Mouse (Mus musculus) limb, embryonic 12.5 days (tissue): ENCODE data around the gene Zmat1. TPM values are rescaled to one million over a fixed set of nuclear protein-coding genes. Genes with fewer than 3 reads are reported as not detected.
A peak's percentile ranks its signal among the peaks of the same experiment; 100 is the strongest.
"Not testable (repeated sequence)": the region's sequence is repeated elsewhere in the genome, so short reads cannot be mapped to it uniquely, and the experiment has no call there.

Experiments
- ATAC-seq: fragments of 200-750 bp; cut with Nextera tagmentation; 2 replicates; pipeline ENCODE4 v1.8.0; 2017; ENCODE audit warnings: low read depth, moderate TSS enrichment; ENCODE audit not compliant: insufficient number of reproducible peaks, insufficient read depth, low FRiP score, low TSS enrichment
- H3K27ac ChIP-seq: fragments of 300-500 bp; sonication (generic); 2 replicates; pipeline ENCODE4 v1.5.1; 2016; ENCODE audit warnings: mild to moderate bottlenecking, moderate library complexity
- H3K27me3 ChIP-seq: fragments of 300-500 bp; sonication (generic); 2 replicates; pipeline ENCODE4 v1.6.1; 2016; ENCODE audit warnings: mild to moderate bottlenecking, moderate library complexity
- H3K36me3 ChIP-seq: fragments of 300-500 bp; sonication (generic); 2 replicates; pipeline ENCODE4 v1.6.1; 2016; ENCODE audit warnings: mild to moderate bottlenecking, moderate library complexity
- H3K4me1 ChIP-seq: fragments of 300-500 bp; sonication (generic); replicated peaks from 2 replicates; pipeline ENCODE4 v1.6.1; 2016
- H3K4me2 ChIP-seq: fragments of 300-500 bp; sonication (generic); 2 replicates; pipeline ENCODE4 v1.6.1; 2016; ENCODE audit warnings: mild to moderate bottlenecking, moderate library complexity
- H3K4me3 ChIP-seq: fragments of 300-500 bp; sonication (generic); replicated peaks from 2 replicates; pipeline ENCODE4 v1.5.1; 2016; ENCODE audit warnings: mild to moderate bottlenecking
- H3K9ac ChIP-seq: fragments of 300-500 bp; sonication (generic); replicated peaks from 2 replicates; pipeline ENCODE4 v1.6.1; 2016; ENCODE audit warnings: mild to moderate bottlenecking, moderate library complexity
- H3K9me3 ChIP-seq: fragments of 300-500 bp; sonication (generic); 2 replicates; pipeline ENCODE4 v1.6.1; 2016; ENCODE audit warnings: mild to moderate bottlenecking, moderate library complexity
- WGBS: fragments of 180-500 bp; shearing (Covaris S2); methylation state at CpG from one replicate; pipeline ENCODE4 v1.1.7; 2016; 5-methylcytosine and 5-hydroxymethylcytosine counted together
- polyA plus RNA-seq: library from polyadenylated mRNA; unstranded; fragments of >200 nt; fragmentation: Nextera tagmentation; extraction: Ambion mirVana; gene quantifications from 2 replicates; pipeline ENCODE4 v1.2.1, GENCODE M21; 2016

Gene Zmat1
- 5.7 and 6.6 TPM in 2 replicates for polyA plus RNA-seq

- peak; percentile 99 for ATAC-seq
- Histone ChIP-seq H3K4me2 (peak within 1 kb of the TSS; percentile 50), H3K9ac (peak within 1 kb of the TSS; percentile 78), H3K27me3 (peaks cover 29% of the 10 kb centered on the region), H3K36me3 (no peaks in the 10 kb centered on the region), H3K4me1 (no peaks in the 10 kb centered on the region), H3K9me3 (no peaks in the 10 kb centered on the region), H3K4me3 (peak within 1 kb of the TSS; percentile 58), H3K27ac (peak within 1 kb of the TSS; percentile 93)
- WGBS = 26% methylated on average over 54 of the region's 65 CpGs
Observed at GRCm38 (mm10) chrX:135008720-135009470, at the start of gene Zmat1. Gene Zmat1 (minus strand): TSS chrX:135009209.

- H3K9me3 ChIP-seq, H3K4me1 ChIP-seq, H3K27ac ChIP-seq, H3K36me3 ChIP-seq, H3K4me2 ChIP-seq, ATAC-seq, H3K4me3 ChIP-seq, H3K9ac ChIP-seq: not testable (repeated sequence)
- H3K27me3 ChIP-seq = peaks cover 43% of the 10 kb centered on the region
- WGBS = 66% methylated on average over 1 of the region's 1 CpGs
Observed at GRCm38 (mm10) chrX:135053939-135054338, 44.9 kb upstream of the Zmat1 start.

GRCm38 (mm10) chrX:135035962-135036375, 27.0 kb upstream of the Zmat1 start:
- H3K36me3 ChIP-seq = no peaks in the 10 kb centered on the region

GRCm38 (mm10) chrX:135025135-135025534, 16.1 kb upstream of the Zmat1 start:
- Histone ChIP-seq H3K9ac (no peak overlapping the region), H3K4me1 (no peaks in the 10 kb centered on the region), H3K4me2 (no peak overlapping the region), H3K36me3 (no peaks in the 10 kb centered on the region), H3K27me3 (peaks cover 26% of the 10 kb centered on the region), H3K27ac (no peak overlapping the region), H3K9me3 (no peaks in the 10 kb centered on the region), H3K4me3 (no peak overlapping the region)
- 78% methylated on average over 9 of the region's 9 CpGs for WGBS
- no peak for ATAC-seq

More at GRCm38 (mm10) chrX:135035962-135036375, 27.0 kb upstream of the Zmat1 start:
- Histone ChIP-seq H3K4me3 (peak overlapping the region; percentile 34), H3K9ac (no peak overlapping the region), H3K27ac (no peak overlapping the region), H3K9me3 (no peaks in the 10 kb centered on the region), H3K27me3 (peaks cover 51% of the 10 kb centered on the region), H3K4me2 (peak overlapping the region; percentile 59), H3K4me1 (no peaks in the 10 kb centered on the region)
- 15% methylated on average over 24 of the region's 24 CpGs for WGBS
- no peak for ATAC-seq

- H3K9me3 ChIP-seq = no peaks in the 10 kb centered on the region
- 25% methylated on average over 3 of the region's 3 CpGs for WGBS
- H3K4me1 ChIP-seq = no peaks in the 10 kb centered on the region
- no peak overlapping the region for H3K9ac ChIP-seq
- H3K4me3 ChIP-seq = no peak overlapping the region
- H3K36me3 ChIP-seq = no peaks in the 10 kb centered on the region
- no peak for ATAC-seq
- H3K27me3 ChIP-seq = peaks cover 27% of the 10 kb centered on the region
- H3K27ac ChIP-seq = no peak overlapping the region
- H3K4me2 ChIP-seq = no peak overlapping the region
Observed at GRCm38 (mm10) chrX:135011381-135011780, 2.4 kb upstream of the Zmat1 start.

- no peaks in the 10 kb centered on the region for H3K4me1 ChIP-seq
- H3K9ac ChIP-seq = no peak overlapping the region
- H3K27ac ChIP-seq = 0 out of 2 replicates have a peak overlapping the region, but pooled peaks have one; percentile 50
- peak overlapping the region; percentile 58 for H3K4me3 ChIP-seq
- peaks cover 29% of the 10 kb centered on the region for H3K27me3 ChIP-seq
- peak overlapping the region; percentile 46 for H3K4me2 ChIP-seq
- 34% methylated on average over 6 of the region's 6 CpGs for WGBS
- no peaks in the 10 kb centered on the region for H3K9me3 ChIP-seq
- ATAC-seq = no peak
- H3K36me3 ChIP-seq = no peaks in the 10 kb centered on the region
Observed at GRCm38 (mm10) chrX:135009471-135009815, 434 bp upstream of the Zmat1 start.

GRCm38 (mm10) chrX:135008021-135008420, 988 bp downstream of the Zmat1 start:
- Histone ChIP-seq H3K4me3 (peak overlapping the region; percentile 58), H3K9me3 (no peaks in the 10 kb centered on the region), H3K9ac (no peak overlapping the region), H3K36me3 (no peaks in the 10 kb centered on the region), H3K4me2 (peak overlapping the region; percentile 50), H3K4me1 (no peaks in the 10 kb centered on the region), H3K27me3 (peaks cover 29% of the 10 kb centered on the region), H3K27ac (no peak overlapping the region)
- 26% methylated on average over 5 of the region's 5 CpGs for WGBS
- ATAC-seq = no peak

GRCm38 (mm10) chrX:134964546-134964945, 44.5 kb downstream of the Zmat1 start, which contains the start of gene Nxf2:
Gene Nxf2 (minus strand): TSS chrX:134964754.
- Histone ChIP-seq H3K4me3 (peak within 1 kb of the TSS; percentile 35), H3K4me2 (peak within 1 kb of the TSS; percentile 50), H3K4me1 (no peaks in the 10 kb centered on the region), H3K27me3 (peaks cover 29% of the 10 kb centered on the region), H3K27ac (no peak within 1 kb of the TSS), H3K9ac (no peak within 1 kb of the TSS), H3K36me3 (no peaks in the 10 kb centered on the region), H3K9me3 (0 out of 2 replicates have a peak, but pooled peaks cover 7% of the 10 kb centered on the region)
- no peak for ATAC-seq
- WGBS = 92% methylated on average over 19 of the region's 19 CpGs

- Histone ChIP-seq H3K27me3 (peaks cover 28% of the 10 kb centered on the region), H3K9ac (no peak overlapping the region), H3K4me2 (peak overlapping the region; percentile 50), H3K4me3 (peak overlapping the region; percentile 35), H3K4me1 (no peaks in the 10 kb centered on the region), H3K27ac (no peak overlapping the region), H3K9me3 (0 out of 2 replicates have a peak, but pooled peaks cover 7% of the 10 kb centered on the region), H3K36me3 (no peaks in the 10 kb centered on the region)
- WGBS = 64% methylated on average over 32 of the region's 53 CpGs
- peak; percentile 87 for ATAC-seq
Observed at GRCm38 (mm10) chrX:134963305-134964094, 45.5 kb downstream of the Zmat1 start.

- H3K4me2 ChIP-seq = no peak overlapping the region
- no peaks in the 10 kb centered on the region for H3K4me1 ChIP-seq
- ATAC-seq = no peak
- WGBS = 38% methylated on average over 5 of the region's 5 CpGs
- H3K27me3 ChIP-seq = peaks cover 9% of the 10 kb centered on the region
- no peak overlapping the region for H3K4me3 ChIP-seq
- no peaks in the 10 kb centered on the region for H3K36me3 ChIP-seq
- H3K9ac ChIP-seq = no peak overlapping the region
- no peaks in the 10 kb centered on the region for H3K9me3 ChIP-seq
- no peak overlapping the region for H3K27ac ChIP-seq
Observed at GRCm38 (mm10) chrX:134930361-134930760, 78.6 kb downstream of the Zmat1 start.

GRCm38 (mm10) chrX:134929927-134930326, 79.1 kb downstream of the Zmat1 start:
- 74% methylated on average over 5 of the region's 5 CpGs for WGBS
- Histone ChIP-seq H3K4me1 (no peaks in the 10 kb centered on the region), H3K9me3 (no peaks in the 10 kb centered on the region), H3K27me3 (peaks cover 9% of the 10 kb centered on the region), H3K36me3 (no peaks in the 10 kb centered on the region), H3K27ac (no peak overlapping the region), H3K9ac (no peak overlapping the region), H3K4me3 (no peak overlapping the region), H3K4me2 (no peak overlapping the region)
- no peak for ATAC-seq
